Mouse (Mus musculus): Measurements from ENCODE around the gene Cdkl5.
A peak's percentile ranks its signal among the peaks of the same experiment; 100 is the strongest.

Cdkl5 gene

GRCm38 (mm10) chrX:160994543-160995121 is at the start of gene Cdkl5:
Gene Cdkl5 (minus strand): TSS chrX:160994704.
- peak; percentile 97 for DNase-seq (ENCODE audit: low read depth, low spot score)

- peak; percentile 71 for DNase-seq (ENCODE audit: low read depth, low spot score)
Observed at GRCm38 (mm10) chrX:161033235-161033803, 38.8 kb upstream of the Cdkl5 start.

- DNase-seq (ENCODE audit: low read depth, low spot score), result peak; percentile 15
Observed at GRCm38 (mm10) chrX:161032423-161032822, 37.9 kb upstream of the Cdkl5 start.

GRCm38 (mm10) chrX:161030233-161030632 is 35.7 kb upstream of the Cdkl5 start:
- peak; percentile 46 for DNase-seq (ENCODE audit: low read depth, low spot score)

GRCm38 (mm10) chrX:161024475-161024874 is 30.0 kb upstream of the Cdkl5 start:
- no peak for DNase-seq (ENCODE audit: low read depth, low spot score)

- no peak for DNase-seq (ENCODE audit: low read depth, low spot score)
Observed at GRCm38 (mm10) chrX:161021548-161021947, 27.0 kb upstream of the Cdkl5 start.

GRCm38 (mm10) chrX:161018179-161018578 is 23.7 kb upstream of the Cdkl5 start:
- DNase-seq (ENCODE audit: low read depth, low spot score), result no peak

GRCm38 (mm10) chrX:161006272-161006671 is 11.8 kb upstream of the Cdkl5 start:
- no peak for DNase-seq (ENCODE audit: low read depth, low spot score)

GRCm38 (mm10) chrX:160996051-160996450 is 1.5 kb upstream of the Cdkl5 start:
- DNase-seq (ENCODE audit: low read depth, low spot score), result peak; percentile 41

- DNase-seq (ENCODE audit: low read depth, low spot score), result peak; percentile 86
Observed at GRCm38 (mm10) chrX:160995131-160995667, 695 bp upstream of the Cdkl5 start.

- peak; percentile 4 for DNase-seq (ENCODE audit: low read depth, low spot score)
Observed at GRCm38 (mm10) chrX:160993749-160994539, 560 bp downstream of the Cdkl5 start.

GRCm38 (mm10) chrX:160992703-160993102 is 1.8 kb downstream of the Cdkl5 start:
- DNase-seq (ENCODE audit: low read depth, low spot score), result no peak

GRCm38 (mm10) chrX:160990276-160990675 is 4.2 kb downstream of the Cdkl5 start:
- DNase-seq (ENCODE audit: low read depth, low spot score), result no peak

- no peak for DNase-seq (ENCODE audit: low read depth, low spot score)
Observed at GRCm38 (mm10) chrX:160977919-160978318, 16.6 kb downstream of the Cdkl5 start.

GRCm38 (mm10) chrX:160971991-160972545 is 22.4 kb downstream of the Cdkl5 start:
- DNase-seq (ENCODE audit: low read depth, low spot score), result no peak

- DNase-seq (ENCODE audit: low read depth, low spot score), result no peak
Observed at GRCm38 (mm10) chrX:160958593-160959131, 35.8 kb downstream of the Cdkl5 start.

GRCm38 (mm10) chrX:160949583-160949982 is 44.9 kb downstream of the Cdkl5 start:
- DNase-seq (ENCODE audit: low read depth, low spot score), result no peak

- peak; percentile 56 for DNase-seq (ENCODE audit: low read depth, low spot score)
Observed at GRCm38 (mm10) chrX:160944722-160945121, 49.8 kb downstream of the Cdkl5 start.

- DNase-seq (ENCODE audit: low read depth, low spot score), result no peak
Observed at GRCm38 (mm10) chrX:160935541-160935940, 59.0 kb downstream of the Cdkl5 start.

GRCm38 (mm10) chrX:160930656-160931055 is 63.8 kb downstream of the Cdkl5 start:
- peak; percentile 5 for DNase-seq (ENCODE audit: low read depth, low spot score)

GRCm38 (mm10) chrX:160928870-160929269 is 65.6 kb downstream of the Cdkl5 start:
- DNase-seq (ENCODE audit: low read depth, low spot score), result no peak
